Mouse (Mus musculus): ENCODE measurements at regions not wholly inside any gene's neighbourhood (a gene's known extent, or its start where the extent isn't known, plus 50 kb on each side); places are given as distances from the start of the nearest gene placed in this dataset.

GRCm38 (mm10) chr13:60508054-60508453, 93.7 kb upstream of the Dapk1 start:
- DNase-seq (ENCODE audit: low read depth, low spot score), result no peak

GRCm38 (mm10) chr13:60508856-60509255, 92.9 kb upstream of the Dapk1 start:
- DNase-seq (ENCODE audit: low read depth, low spot score), result no peak

GRCm38 (mm10) chr13:60511101-60511500, 90.6 kb upstream of the Dapk1 start:
- no peak for DNase-seq (ENCODE audit: low read depth, low spot score)

- no peak for DNase-seq (ENCODE audit: low read depth, low spot score)
Observed at GRCm38 (mm10) chr13:60511628-60512027, 90.1 kb upstream of the Dapk1 start.

- DNase-seq (ENCODE audit: low read depth, low spot score), result no peak
Observed at GRCm38 (mm10) chr13:60513756-60514155, 88.0 kb upstream of the Dapk1 start.

GRCm38 (mm10) chr13:60514806-60515205, 86.9 kb upstream of the Dapk1 start:
- DNase-seq (ENCODE audit: low read depth, low spot score), result no peak

- DNase-seq (ENCODE audit: low read depth, low spot score), result no peak
Observed at GRCm38 (mm10) chr13:60518010-60518409, 83.7 kb upstream of the Dapk1 start.

GRCm38 (mm10) chr13:60519708-60520107, 82.0 kb upstream of the Dapk1 start:
- DNase-seq (ENCODE audit: low read depth, low spot score), result no peak

- peak; percentile 91 for DNase-seq (ENCODE audit: low read depth, low spot score)
Observed at GRCm38 (mm10) chr13:60522719-60523450, 78.9 kb upstream of the Dapk1 start.

GRCm38 (mm10) chr13:60527806-60528205, 73.9 kb upstream of the Dapk1 start:
- DNase-seq (ENCODE audit: low read depth, low spot score), result no peak

GRCm38 (mm10) chr13:60528819-60529218, 72.9 kb upstream of the Dapk1 start:
- DNase-seq (ENCODE audit: low read depth, low spot score), result no peak

- no peak for DNase-seq (ENCODE audit: low read depth, low spot score)
Observed at GRCm38 (mm10) chr13:60529381-60530069, 72.2 kb upstream of the Dapk1 start.

- no peak for DNase-seq (ENCODE audit: low read depth, low spot score)
Observed at GRCm38 (mm10) chr13:60533871-60534427, 67.8 kb upstream of the Dapk1 start.

GRCm38 (mm10) chr13:60534501-60534900, 67.2 kb upstream of the Dapk1 start:
- no peak for DNase-seq (ENCODE audit: low read depth, low spot score)

GRCm38 (mm10) chr13:60535045-60535444, 66.7 kb upstream of the Dapk1 start:
- no peak for DNase-seq (ENCODE audit: low read depth, low spot score)

GRCm38 (mm10) chr13:60536725-60537124, 65.0 kb upstream of the Dapk1 start:
- no peak for DNase-seq (ENCODE audit: low read depth, low spot score)

- DNase-seq (ENCODE audit: low read depth, low spot score), result no peak
Observed at GRCm38 (mm10) chr13:60538110-60538509, 63.6 kb upstream of the Dapk1 start.

GRCm38 (mm10) chr13:60541165-60541564, 60.6 kb upstream of the Dapk1 start:
- no peak for DNase-seq (ENCODE audit: low read depth, low spot score)

GRCm38 (mm10) chr13:60544363-60544762, 57.4 kb upstream of the Dapk1 start:
- no peak for DNase-seq (ENCODE audit: low read depth, low spot score)

- DNase-seq (ENCODE audit: low read depth, low spot score), result no peak
Observed at GRCm38 (mm10) chr13:60545999-60546733, 55.6 kb upstream of the Dapk1 start.

All from telencephalon, adult 2 months (tissue).